Mouse (Mus musculus): Measurements from ENCODE around the gene Ctnnbip1.

GRCm38 (mm10) chr4:149608309-149608638 is 90.2 kb downstream of the Ctnnbip1 start:
- TF ChIP-seq CTCF (IDR thresholded peaks at IDR 0.05; ENCODE audit: low read depth), result no peak
- no peak for TF ChIP-seq EP300 (IDR thresholded peaks at IDR 0.05; ENCODE audit: low read depth)

Measured in heart, postnatal 0 days (tissue).